Mouse (Mus musculus) kidney, adult 2 months (tissue): Measurements from ENCODE around the gene Tpo.

Source experiments
- CTCF ChIP-seq: fragments of 200-500 bp; conservative IDR thresholded peaks from 2 replicates; pipeline ENCODE4 v1.5.1; 2011; ENCODE audit warnings: low read depth, mild to moderate bottlenecking, control low read depth, low read length, moderate library complexity, mixed read lengths; ENCODE audit not compliant: insufficient read depth, insufficient read length
- POLR2A ChIP-seq: fragments of 200-500 bp; IDR thresholded peaks from one replicate; pipeline ENCODE4 v1.6.1; 2011; ENCODE audit warnings: low read depth, low read length, control low read depth

DNA sequence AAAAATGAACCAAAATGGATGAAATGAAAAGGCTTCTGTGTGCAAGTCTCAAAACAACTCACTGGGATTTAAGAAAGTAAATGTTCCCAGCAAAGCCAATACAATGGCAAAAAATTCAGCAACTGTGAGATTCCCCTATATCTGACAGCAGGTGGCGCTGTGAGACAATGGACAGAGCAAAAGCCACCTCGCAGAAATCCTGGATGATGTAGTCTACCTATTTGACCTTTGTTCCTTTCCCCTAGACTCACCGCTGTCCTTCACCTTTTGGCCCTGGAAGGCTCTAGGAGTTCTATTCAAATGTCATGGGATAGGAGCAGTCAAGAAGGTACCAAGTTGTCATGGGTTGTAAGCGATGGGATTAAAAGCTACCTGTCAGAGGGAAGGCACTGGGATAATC lies 82.2 kb downstream of the Tpo start:
- TF ChIP-seq POLR2A: no peak
- TF ChIP-seq CTCF: peak; percentile 71
